Mouse (Mus musculus) CH12.LX (cell line): Measurements from ENCODE around the gene Rab10. TPM values are rescaled to one million over a fixed set of nuclear protein-coding genes. Genes with fewer than 3 reads are reported as not detected.

ENCODE experiments used
- DNase-seq: peaks from one replicate; pipeline ENCODE4 v3.0.0-alpha.2; 2013; ENCODE audit errors: extremely low read depth
- H3K27ac ChIP-seq: 2 replicates; pipeline ENCODE4 v1.5.1; 2012; ENCODE audit warnings: low read depth, mild to moderate bottlenecking, control low read depth, moderate library complexity; ENCODE audit not compliant: insufficient read depth
- H3K27me3 ChIP-seq: replicated peaks from 2 replicates; pipeline ENCODE3; 2012; ENCODE audit warnings: inconsistent platforms
- H3K36me3 ChIP-seq, 2 experiments: replicated peaks in 1 of 2; 2 replicates each; pipeline versions ENCODE3 to v1.6.1; 2012; ENCODE audit warnings: inconsistent platforms in 1 of 2, low read length in 1 of 2, mild to moderate bottlenecking in 1 of 2, mixed read lengths in 1 of 2, moderate library complexity in 1 of 2; ENCODE audit not compliant: control insufficient read depth in 1 of 2, insufficient read depth in 1 of 2
- H3K4me1 ChIP-seq, 2 experiments: 2 replicates each; pipeline ENCODE4 v1.6.1; 2012; ENCODE audit warnings: inconsistent platforms in 1 of 2, moderate library complexity in 1 of 2; ENCODE audit not compliant: insufficient read depth in 2 of 2, control insufficient read depth in 1 of 2
- H3K4me2 ChIP-seq: 2 replicates; pipeline ENCODE4 v1.6.1; 2012; ENCODE audit warnings: low read depth, mild to moderate bottlenecking, control low read depth; ENCODE audit not compliant: poor library complexity, insufficient read depth, severe bottlenecking
- H3K4me3 ChIP-seq, 3 experiments: fragments of 150-350 bp in 1 of 3; sonication (generic) in 1 of 3; replicated peaks in 1 of 3; 2 replicates each; pipeline versions ENCODE3 to v1.5.1; 2011 to 2012; ENCODE audit warnings: low read depth in 2 of 3, low read length in 2 of 3, mild to moderate bottlenecking in 2 of 3, moderate library complexity in 2 of 3, control low read depth in 1 of 3, improper control_type of control experiment in 1 of 3, inconsistent platforms in 1 of 3, mixed read lengths in 1 of 3; ENCODE audit not compliant: poor library complexity in 1 of 3
- H3K79me2 ChIP-seq: replicated peaks from 2 replicates; pipeline ENCODE4 v1.6.1; 2012; ENCODE audit warnings: mild to moderate bottlenecking, moderate library complexity; ENCODE audit not compliant: control insufficient read depth, poor library complexity, insufficient read depth, severe bottlenecking; ENCODE audit errors: extremely low read depth
- H3K9ac ChIP-seq: 2 replicates; pipeline ENCODE4 v1.6.1; 2012; ENCODE audit warnings: low read depth, mild to moderate bottlenecking, control low read depth, moderate library complexity; ENCODE audit not compliant: insufficient read depth
- H3K9me3 ChIP-seq: replicated peaks from 2 replicates; pipeline ENCODE3; 2012; ENCODE audit warnings: low read length, inconsistent platforms, mixed read lengths
- BHLHE40 ChIP-seq: IDR thresholded peaks from 2 replicates; pipeline ENCODE4 v1.6.1; 2011; ENCODE audit warnings: mild to moderate bottlenecking, low read depth, low read length, improper control_type of control experiment
- E2F4 ChIP-seq: IDR thresholded peaks from 2 replicates; pipeline ENCODE4 v1.6.1; 2011; ENCODE audit warnings: low read depth, low read length, improper control_type of control experiment; ENCODE audit not compliant: insufficient replicate concordance
- EP300 ChIP-seq: IDR thresholded peaks from 2 replicates; pipeline ENCODE4 v1.6.1; 2011; ENCODE audit warnings: low read length, improper control_type of control experiment
- ETS1 ChIP-seq: conservative IDR thresholded peaks from 2 replicates; pipeline ENCODE4 v1.6.1; 2012; ENCODE audit warnings: low read depth, mild to moderate bottlenecking, inconsistent platforms, low read length, improper control_type of control experiment, moderate library complexity
- GABPA ChIP-seq: IDR thresholded peaks from 2 replicates; pipeline ENCODE4 v1.6.1; 2012; ENCODE audit warnings: low read depth, low read length, improper control_type of control experiment, inconsistent platforms; ENCODE audit not compliant: insufficient replicate concordance
- HCFC1 ChIP-seq: IDR thresholded peaks from 2 replicates; pipeline ENCODE4 v1.6.1; 2012; ENCODE audit warnings: low read depth, mild to moderate bottlenecking, inconsistent platforms, low read length, improper control_type of control experiment
- IRF4 ChIP-seq: IDR thresholded peaks from 2 replicates; pipeline ENCODE4 v1.6.1; 2014; ENCODE audit warnings: low read depth, mild to moderate bottlenecking, inconsistent platforms, low read length, improper control_type of control experiment
- JUN ChIP-seq: IDR thresholded peaks from 2 replicates; pipeline ENCODE4 v1.6.1; 2011; ENCODE audit warnings: low read depth, mild to moderate bottlenecking, low read length, improper control_type of control experiment, moderate library complexity; ENCODE audit not compliant: insufficient read depth
- JUND ChIP-seq: conservative IDR thresholded peaks from 2 replicates; pipeline ENCODE4 v1.6.1; 2011; ENCODE audit warnings: low read depth, low read length, improper control_type of control experiment
- MAFK ChIP-seq: IDR thresholded peaks from 2 replicates; pipeline ENCODE4 v1.6.1; 2011; ENCODE audit warnings: low read length, improper control_type of control experiment; ENCODE audit not compliant: insufficient replicate concordance
- MAX ChIP-seq: IDR thresholded peaks from 2 replicates; pipeline ENCODE4 v1.6.1; 2011; ENCODE audit warnings: low read length, improper control_type of control experiment
- MAZ ChIP-seq: IDR thresholded peaks from 2 replicates; pipeline ENCODE4 v1.6.1; 2012; ENCODE audit warnings: low read depth, mild to moderate bottlenecking, inconsistent platforms, low read length, improper control_type of control experiment, moderate library complexity
- MEF2A ChIP-seq: IDR thresholded peaks from 2 replicates; pipeline ENCODE4 v1.6.1; 2014; ENCODE audit warnings: low read depth, mild to moderate bottlenecking, inconsistent platforms, low read length, improper control_type of control experiment, borderline replicate concordance
- MYC ChIP-seq: IDR thresholded peaks from 2 replicates; pipeline ENCODE4 v1.6.1; 2011; ENCODE audit warnings: low read depth, mild to moderate bottlenecking, improper control_type of control experiment, low read length
- NELFE ChIP-seq: IDR thresholded peaks from 2 replicates; pipeline ENCODE4 v1.6.1; 2011; ENCODE audit warnings: low read depth, low read length, improper control_type of control experiment
- NRF1 ChIP-seq: IDR thresholded peaks from 2 replicates; pipeline ENCODE4 v1.6.1; 2014; ENCODE audit warnings: low read depth, mild to moderate bottlenecking, inconsistent platforms, low read length, improper control_type of control experiment, moderate library complexity
- PAX5 ChIP-seq: IDR thresholded peaks from 2 replicates; pipeline ENCODE4 v1.6.1; 2012; ENCODE audit warnings: low read length, inconsistent platforms, mixed read lengths
- POLR2A ChIP-seq: IDR thresholded peaks from 2 replicates; pipeline ENCODE4 v1.6.1; 2011; ENCODE audit warnings: low read depth, mild to moderate bottlenecking, improper control_type of control experiment, low read length
- TCF12 ChIP-seq: IDR thresholded peaks from 2 replicates; pipeline ENCODE4 v1.6.1; 2014; ENCODE audit warnings: low read depth, mild to moderate bottlenecking, inconsistent platforms, low read length, improper control_type of control experiment
- USF1 ChIP-seq: IDR thresholded peaks from 2 replicates; pipeline ENCODE4 v1.6.1; 2014; ENCODE audit warnings: low read depth, mild to moderate bottlenecking, inconsistent platforms, low read length, improper control_type of control experiment
- ZKSCAN1 ChIP-seq: IDR thresholded peaks from 2 replicates; pipeline ENCODE4 v1.6.1; 2012; ENCODE audit warnings: low read depth, inconsistent platforms, low read length, improper control_type of control experiment, borderline replicate concordance
- ZMIZ1 ChIP-seq: IDR thresholded peaks from 2 replicates; pipeline ENCODE4 v1.6.1; 2012; ENCODE audit warnings: low read depth, mild to moderate bottlenecking, inconsistent platforms, low read length, improper control_type of control experiment
- ZNF384 ChIP-seq: IDR thresholded peaks from 2 replicates; pipeline ENCODE4 v1.6.1; 2012; ENCODE audit warnings: low read depth, low read length, improper control_type of control experiment, inconsistent platforms
- dilution Hi-C: fragments of 300-500 bp; cut with MboI; formaldehyde crosslinking; loops from 2 replicates; pipeline ENCODE4 v1.14.3; 2020; ENCODE audit warnings: low sequenced_read_pairs; ENCODE audit not compliant: extremely low pct_unique_long_range_greater_than_20kb, extremely low pct_ligation_motif_present
- in situ Hi-C: fragments of 300-500 bp; cut with MboI; formaldehyde crosslinking; loops from 3 replicates; pipeline ENCODE4 v1.14.3; 2019; ENCODE audit warnings: low sequenced_read_pairs, low pct_ligation_motif_present, low pct_unique_long_range_greater_than_20kb, mixed read lengths
- polyA plus RNA-seq: library from polyadenylated mRNA; unstranded; fragments of >175 nt; gene quantifications from 2 replicates; pipeline ENCODE4 v1.2.1, GENCODE M21; 2012; ENCODE audit warnings: low read depth; ENCODE audit not compliant: insufficient read length
- total RNA-seq, 2 experiments: library from RNA; depleted of rRNA; stranded (reverse); fragments of 300-350 nt in 1 of 2; fragments of >200 nt in 1 of 2; gene quantifications; 2 replicates each; pipeline ENCODE4 v1.2.3; 2012 to 2014

The Rab10 gene
- total and polyA plus RNA-seq, 3 experiments, result 60.1 to 111 (median 91.8) TPM

GRCm38 (mm10) chr12:3255966-3256365 lies 53.8 kb downstream of the Rab10 start:
- Histone ChIP-seq H3K79me2 (peaks cover 8% of the 10 kb centered on the region), H3K4me3 (no peak overlapping the region), H3K4me2 (no peak overlapping the region), H3K36me3 (peaks cover 27 to 78% of the 10 kb centered on the region in 2 experiments), H3K9me3 (no peaks in the 10 kb centered on the region), H3K27me3 (no peaks in the 10 kb centered on the region), H3K27ac (no peak overlapping the region), H3K4me1 (no peaks in the 10 kb centered on the region), H3K9ac (no peak overlapping the region)
- no peak for DNase-seq
- TF ChIP-seq MYC, result no peak
- no peak for TF ChIP-seq TCF12
- no peak for TF ChIP-seq NRF1
- no peak for TF ChIP-seq USF1
- no peak for TF ChIP-seq HCFC1
- no peak for TF ChIP-seq MAFK
- TF ChIP-seq MAZ, result no peak
- TF ChIP-seq GABPA, result no peak
- TF ChIP-seq ZNF384, result no peak
- no peak for TF ChIP-seq POLR2A
- no peak for TF ChIP-seq EP300
- TF ChIP-seq NELFE, result no peak
- no peak for TF ChIP-seq BHLHE40
- TF ChIP-seq MAX, result no peak
- no peak for TF ChIP-seq E2F4
- TF ChIP-seq MEF2A, result no peak
- TF ChIP-seq ZMIZ1, result no peak
- TF ChIP-seq JUND, result no peak
- in situ Hi-C loops, result no loop called here
- dilution Hi-C loops, result no loop called here

DNA sequence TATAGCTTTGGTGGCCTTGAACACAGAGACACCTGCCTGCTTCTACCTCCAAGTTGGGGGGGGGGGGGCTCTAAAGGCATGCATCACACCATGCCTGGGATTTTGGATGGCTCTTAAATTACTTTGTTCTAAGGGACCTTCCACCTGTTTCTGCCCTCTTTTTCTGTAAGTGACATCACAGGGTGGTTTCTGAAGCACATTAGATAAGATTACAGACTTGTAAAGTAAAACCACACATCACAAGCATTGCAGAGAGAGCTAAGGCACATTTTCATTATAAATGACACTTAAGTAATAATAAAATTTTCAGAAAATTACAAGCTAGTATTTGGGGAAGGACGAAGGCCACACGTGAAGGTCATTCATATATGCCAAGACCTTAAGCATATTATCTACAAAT lies 54.3 kb downstream of the Rab10 start:
- Histone ChIP-seq H3K9me3 (no peaks in the 10 kb centered on the region), H3K4me3 (no peak overlapping the region), H3K27me3 (no peaks in the 10 kb centered on the region), H3K36me3 (peaks cover 29 to 79% of the 10 kb centered on the region in 2 experiments), H3K79me2 (peaks cover 8% of the 10 kb centered on the region)
- in situ Hi-C loops, result no loop called here
- dilution Hi-C loops, result no loop called here
- TF ChIP-seq JUN, result no peak
- TF ChIP-seq JUND, result no peak
- no peak for TF ChIP-seq ETS1
- no peak for TF ChIP-seq MYC
- no peak for TF ChIP-seq E2F4
- no peak for TF ChIP-seq ZMIZ1
- TF ChIP-seq ZKSCAN1, result no peak
- TF ChIP-seq IRF4, result no peak
- no peak for TF ChIP-seq MAFK
- TF ChIP-seq MAX, result no peak
- TF ChIP-seq PAX5, result no peak
- TF ChIP-seq, all 38 proteins: peak for 0
- Histone ChIP-seq H3K27ac (no peak overlapping the region), H3K4me1 (no peaks in the 10 kb centered on the region), H3K4me2 (no peak overlapping the region), H3K9ac (no peak overlapping the region)
- no peak for DNase-seq
